Comparison of ENCODE assay signal across 8 mouse cellular contexts in the genomic region with DNA sequence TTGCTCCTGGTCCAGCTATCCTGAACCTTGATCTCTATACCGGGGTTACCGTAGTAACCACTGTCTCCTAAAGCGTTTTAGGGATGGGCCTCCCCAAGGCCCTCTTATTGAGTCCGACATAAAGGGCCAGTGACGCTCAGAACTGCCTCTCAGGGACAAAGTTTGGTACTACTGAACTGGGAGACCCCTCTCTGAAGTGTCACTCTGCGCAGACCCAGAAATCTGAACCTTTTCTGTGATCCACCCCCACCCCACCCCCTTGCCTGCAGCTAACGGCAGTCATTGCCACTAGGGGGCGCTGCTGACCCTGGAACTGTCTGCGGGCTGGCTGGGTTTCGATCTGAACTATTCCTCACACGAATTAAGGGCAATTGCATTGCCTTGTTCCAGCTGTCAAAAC. TPM values are rescaled to one million over a fixed set of nuclear protein-coding genes. Genes with fewer than 3 reads are reported as not detected.
DNase-seq lines count a peak whose midpoint lies in the region; ATAC-seq and TF ChIP-seq lines count a peak whose summit lies in the region.

No protein-coding gene starts in this region.

- TF ChIP-seq CTCF in gastrocnemius, adult 2 months (IDR thresholded peaks at IDR 0.05) = peak; percentile 81

- peaks cover 26% of the 10 kb centered on the region for H3K27me3 ChIP-seq in hindbrain, embryonic 15.5 days

- H3K27ac ChIP-seq in gastrocnemius, adult 2 months = no peak overlapping the region
- H3K27ac ChIP-seq in hindbrain, embryonic 15.5 days (replicated peaks) = no peak overlapping the region

- no peak overlapping the region for H3K9ac ChIP-seq in hindbrain, embryonic 15.5 days

- no peaks in the 10 kb centered on the region for H3K36me3 ChIP-seq in hindbrain, embryonic 15.5 days

- H3K4me3 ChIP-seq in gastrocnemius, adult 2 months = peak overlapping the region; percentile 34
- H3K4me3 ChIP-seq in hindbrain, embryonic 15.5 days = no peak overlapping the region

- H3K4me1 ChIP-seq in hindbrain, embryonic 15.5 days (replicated peaks) = peaks cover 18% of the 10 kb centered on the region

- ATAC-seq in hindbrain, embryonic 15.5 days (ENCODE audit: low FRiP score, low read depth) = peak; percentile 57
- ATAC-seq in activated CD4-positive, CD25-positive, alpha-beta regulatory T cell, adult 4 months = no peak

- DNase-seq in adrenal gland, adult 8-10 months = peak; percentile 42
- DNase-seq in cerebellum, postnatal 4 days (ENCODE audit: low spot score in 2 of 2) = peak; percentile 84 to 92
- DNase-seq in gastrocnemius, adult 2 months = peak; percentile 82
- peak; percentile 68 to 78 for DNase-seq in layer of hippocampus, postnatal 14 days (ENCODE audit: low spot score in 2 of 2)
- peak; percentile 86 for DNase-seq in lung, postnatal 10 days
- peak; percentile 80 to 85 for DNase-seq in right cerebral cortex, adult 2 months (ENCODE audit: low spot score in 2 of 2)

- no peaks in the 10 kb centered on the region for H3K9me3 ChIP-seq in hindbrain, embryonic 15.5 days

- 2% methylated on average over 11 of the region's 11 CpGs for WGBS in hindbrain, embryonic 15.5 days

- intact Hi-C loops in gastrocnemius, adult 2 months (cut with DNase I) = loop anchor here (5.0 kb wide), 1 partner anchor 107 kb away; no protein-coding TSS in a partner anchor

- peak overlapping the region; percentile 28 for H3K4me2 ChIP-seq in hindbrain, embryonic 15.5 days

RNA-seq across cellular contexts. Expression of a gene that starts 6.4 kb away (rescaled TPM):
- total RNA-seq in adrenal gland, adult 8-10 months (2022) = under 1 TPM; 0.35 to 0.75 (median 0.39) TPM
- under 1 TPM in 1 of 2 experiments, not detected in 1; 0.17 TPM for total RNA-seq in gastrocnemius, adult 2 months (2021)
- 12.7 and 16.4 TPM in 2 replicates for polyA plus RNA-seq in hindbrain, embryonic 15.5 days (2015; fragmentation: Nextera tagmentation; extraction: Ambion mirVana)
- 1 to 10 TPM; 5.3 to 7.4 TPM for total RNA-seq in layer of hippocampus, postnatal 14 days (2021)
- not detected for polyA plus RNA-seq in activated CD4-positive, CD25-positive, alpha-beta regulatory T cell, adult 4 months (2017; shearing (Covaris generic))
